Mouse (Mus musculus) midbrain, embryonic 13.5 days (tissue): ENCODE measurements around the gene Olfr578. TPM values are rescaled to one million over a fixed set of nuclear protein-coding genes. Genes with fewer than 3 reads are reported as not detected.

Experiments used
- ATAC-seq: fragments of 200-750 bp; cut with Nextera tagmentation; 2 replicates; pipeline ENCODE4 v1.8.0; 2017; ENCODE audit warnings: mild to moderate bottlenecking, moderate TSS enrichment, moderate library complexity
- H3K27ac ChIP-seq: fragments of 300-500 bp; sonication (generic); 2 replicates; pipeline ENCODE4 v1.5.1; 2015; ENCODE audit warnings: inconsistent platforms, mild to moderate bottlenecking, moderate library complexity
- H3K27me3 ChIP-seq: fragments of 300-500 bp; sonication (generic); 2 replicates; pipeline ENCODE4 v1.6.1; 2015; ENCODE audit warnings: mild to moderate bottlenecking, inconsistent platforms
- H3K36me3 ChIP-seq: fragments of 300-500 bp; sonication (generic); 2 replicates; pipeline ENCODE4 v1.6.1; 2015; ENCODE audit warnings: mild to moderate bottlenecking, inconsistent platforms
- H3K4me1 ChIP-seq: fragments of 300-500 bp; sonication (generic); replicated peaks from 2 replicates; pipeline ENCODE4 v1.6.1; 2015; ENCODE audit warnings: inconsistent platforms
- H3K4me2 ChIP-seq: fragments of 300-500 bp; sonication (generic); replicated peaks from 2 replicates; pipeline ENCODE4 v1.6.1; 2015; ENCODE audit warnings: moderate library complexity, mild to moderate bottlenecking, inconsistent platforms
- H3K4me3 ChIP-seq: fragments of 300-500 bp; sonication (generic); replicated peaks from 2 replicates; pipeline ENCODE4 v1.5.1; 2015; ENCODE audit warnings: mild to moderate bottlenecking, inconsistent platforms
- H3K9ac ChIP-seq: fragments of 300-500 bp; sonication (generic); replicated peaks from 2 replicates; pipeline ENCODE4 v1.6.1; 2015; ENCODE audit warnings: mild to moderate bottlenecking, inconsistent platforms
- H3K9me3 ChIP-seq: fragments of 300-500 bp; sonication (generic); 2 replicates; pipeline ENCODE4 v1.6.1; 2016; ENCODE audit warnings: mild to moderate bottlenecking, inconsistent platforms
- WGBS: fragments of 180-500 bp; shearing (Covaris S2); methylation state at CpG from one replicate; pipeline ENCODE4 v1.1.7; 2015; 5-methylcytosine and 5-hydroxymethylcytosine counted together
- polyA plus RNA-seq: library from polyadenylated mRNA; unstranded; fragments of >200 nt; fragmentation: Nextera tagmentation; extraction: Ambion mirVana; gene quantifications from 2 replicates; pipeline ENCODE4 v1.2.1, GENCODE M21; 2015

Gene Olfr578
- not detected in 2 replicates for polyA plus RNA-seq

GRCm38 (mm10) chr7:102989224-102989623 is at the start of gene Olfr578:
Gene Olfr578 (minus strand): TSS chr7:102989324.
- Histone ChIP-seq H3K27ac (no peak within 1 kb of the TSS), H3K4me3 (no peak within 1 kb of the TSS), H3K36me3 (no peaks in the 10 kb centered on the region), H3K27me3 (no peaks in the 10 kb centered on the region), H3K4me2 (no peak within 1 kb of the TSS), H3K9ac (no peak within 1 kb of the TSS), H3K4me1 (no peaks in the 10 kb centered on the region), H3K9me3 (peaks cover 2% of the 10 kb centered on the region; the same call in 1 of the 2 replicates)
- ATAC-seq, result no peak
- WGBS, result 84% methylated on average over 3 of the region's 3 CpGs

- no peaks in the 10 kb centered on the region for H3K36me3 ChIP-seq
- no peak for ATAC-seq
- H3K9me3 ChIP-seq, result no peaks in the 10 kb centered on the region
- H3K4me3 ChIP-seq, result no peak within 1 kb of the TSS
- H3K27me3 ChIP-seq, result no peaks in the 10 kb centered on the region
- no peak within 1 kb of the TSS for H3K27ac ChIP-seq
- no peaks in the 10 kb centered on the region for H3K4me1 ChIP-seq
- H3K9ac ChIP-seq, result no peak within 1 kb of the TSS
- no peak within 1 kb of the TSS for H3K4me2 ChIP-seq
Measured at GRCm38 (mm10) chr7:103037724-103038123, 48.6 kb upstream of the Olfr578 start, which contains the start of gene Olfr582. Gene Olfr582 (plus strand): TSS chr7:103038024.

GRCm38 (mm10) chr7:102975843-102976242 is 13.3 kb downstream of the Olfr578 start, which contains the start of gene Olfr577:
Gene Olfr577 (minus strand): TSS chr7:102975943.
- Histone ChIP-seq H3K36me3 (no peaks in the 10 kb centered on the region), H3K9me3 (no peaks in the 10 kb centered on the region), H3K4me3 (no peak within 1 kb of the TSS), H3K4me1 (no peaks in the 10 kb centered on the region), H3K9ac (no peak within 1 kb of the TSS), H3K27me3 (no peaks in the 10 kb centered on the region), H3K27ac (no peak within 1 kb of the TSS), H3K4me2 (no peak within 1 kb of the TSS)
- ATAC-seq, result no peak
- 88% methylated on average over 2 of the region's 2 CpGs for WGBS

GRCm38 (mm10) chr7:102974399-102974798 is 14.7 kb downstream of the Olfr578 start:
- no peak for ATAC-seq
- Histone ChIP-seq H3K4me2 (no peak overlapping the region), H3K36me3 (no peaks in the 10 kb centered on the region), H3K27me3 (no peaks in the 10 kb centered on the region), H3K4me3 (no peak overlapping the region), H3K9ac (no peak overlapping the region), H3K27ac (no peak overlapping the region), H3K9me3 (no peaks in the 10 kb centered on the region), H3K4me1 (no peaks in the 10 kb centered on the region)
- WGBS, result 32% methylated on average over 1 of the region's 1 CpGs

GRCm38 (mm10) chr7:102962360-102962759 is 26.8 kb downstream of the Olfr578 start, which contains the start of gene Olfr576:
Gene Olfr576 (plus strand): TSS chr7:102962660.
- no peak for ATAC-seq

GRCm38 (mm10) chr7:102958593-102958992 is 30.5 kb downstream of the Olfr578 start, which contains the start of gene Olfr575:
Gene Olfr575 (minus strand): TSS chr7:102958775.
- no peak within 1 kb of the TSS for H3K9ac ChIP-seq
- H3K27me3 ChIP-seq, result no peaks in the 10 kb centered on the region
- ATAC-seq, result no peak
- no peak within 1 kb of the TSS for H3K4me2 ChIP-seq
- no peak within 1 kb of the TSS for H3K4me3 ChIP-seq
- no peaks in the 10 kb centered on the region for H3K4me1 ChIP-seq
- no peaks in the 10 kb centered on the region for H3K36me3 ChIP-seq
- H3K27ac ChIP-seq, result no peak within 1 kb of the TSS
- WGBS, result 74% methylated on average over 1 of the region's 1 CpGs
- H3K9me3 ChIP-seq, result no peaks in the 10 kb centered on the region

More at GRCm38 (mm10) chr7:102962360-102962759, 26.8 kb downstream of the Olfr578 start, which contains the start of gene Olfr576:
- H3K4me3 ChIP-seq, result no peak within 1 kb of the TSS
- H3K27me3 ChIP-seq, result no peaks in the 10 kb centered on the region
- H3K9me3 ChIP-seq, result no peaks in the 10 kb centered on the region
- no peak within 1 kb of the TSS for H3K4me2 ChIP-seq
- H3K36me3 ChIP-seq, result no peaks in the 10 kb centered on the region
- no peak within 1 kb of the TSS for H3K27ac ChIP-seq
- WGBS, result 61% methylated on average over 2 of the region's 2 CpGs
- no peak within 1 kb of the TSS for H3K9ac ChIP-seq
- H3K4me1 ChIP-seq, result no peaks in the 10 kb centered on the region

GRCm38 (mm10) chr7:102958137-102958536 is 31.0 kb downstream of the Olfr578 start:
- H3K9ac ChIP-seq, result no peak overlapping the region
- no peak for ATAC-seq
- H3K4me2 ChIP-seq, result no peak overlapping the region
- H3K27me3 ChIP-seq, result no peaks in the 10 kb centered on the region
- no peak overlapping the region for H3K27ac ChIP-seq
- H3K4me3 ChIP-seq, result no peak overlapping the region
- H3K36me3 ChIP-seq, result no peaks in the 10 kb centered on the region
- WGBS, result 82% methylated on average over 3 of the region's 3 CpGs
- H3K9me3 ChIP-seq, result no peaks in the 10 kb centered on the region
- no peaks in the 10 kb centered on the region for H3K4me1 ChIP-seq

GRCm38 (mm10) chr7:102950732-102951131 is 38.4 kb downstream of the Olfr578 start:
- H3K9ac ChIP-seq, result no peak overlapping the region
- H3K27me3 ChIP-seq, result no peaks in the 10 kb centered on the region
- no peak for ATAC-seq
- H3K4me3 ChIP-seq, result no peak overlapping the region
- H3K9me3 ChIP-seq, result no peaks in the 10 kb centered on the region
- H3K4me2 ChIP-seq, result no peak overlapping the region
- no peaks in the 10 kb centered on the region for H3K36me3 ChIP-seq
- no peaks in the 10 kb centered on the region for H3K4me1 ChIP-seq
- H3K27ac ChIP-seq, result no peak overlapping the region
- WGBS, result 81% methylated on average over 1 of the region's 1 CpGs

- 86% methylated on average over 1 of the region's 1 CpGs for WGBS
- Histone ChIP-seq H3K27ac (no peak within 1 kb of the TSS), H3K4me2 (no peak within 1 kb of the TSS), H3K9ac (no peak within 1 kb of the TSS), H3K4me3 (no peak within 1 kb of the TSS), H3K27me3 (no peaks in the 10 kb centered on the region), H3K36me3 (no peaks in the 10 kb centered on the region), H3K4me1 (no peaks in the 10 kb centered on the region), H3K9me3 (no peaks in the 10 kb centered on the region)
- ATAC-seq, result no peak
Measured at GRCm38 (mm10) chr7:102948167-102948566, 41.0 kb downstream of the Olfr578 start, which contains the start of gene Olfr574. Gene Olfr574 (plus strand): TSS chr7:102948467.

GRCm38 (mm10) chr7:102943417-102943816 is 45.7 kb downstream of the Olfr578 start:
- Histone ChIP-seq H3K4me1 (no peaks in the 10 kb centered on the region), H3K27me3 (no peaks in the 10 kb centered on the region), H3K4me2 (no peak overlapping the region), H3K4me3 (no peak overlapping the region), H3K9me3 (no peaks in the 10 kb centered on the region), H3K9ac (no peak overlapping the region), H3K27ac (no peak overlapping the region), H3K36me3 (no peaks in the 10 kb centered on the region)
- WGBS, result 97% methylated on average over 1 of the region's 1 CpGs
- ATAC-seq, result no peak

GRCm38 (mm10) chr7:102942475-102942874 is 46.6 kb downstream of the Olfr578 start, which contains the start of gene Olfr573-ps1:
Gene Olfr573-ps1 (minus strand): TSS chr7:102942575.
- ATAC-seq, result no peak
- Histone ChIP-seq H3K9me3 (no peaks in the 10 kb centered on the region), H3K4me3 (no peak within 1 kb of the TSS), H3K27ac (no peak within 1 kb of the TSS), H3K4me2 (no peak within 1 kb of the TSS), H3K4me1 (no peaks in the 10 kb centered on the region), H3K9ac (no peak within 1 kb of the TSS), H3K27me3 (no peaks in the 10 kb centered on the region), H3K36me3 (no peaks in the 10 kb centered on the region)
- 90% methylated on average over 2 of the region's 2 CpGs for WGBS
